Mouse (Mus musculus): ENCODE results near the gene Glis3.
A peak's percentile ranks its signal among the peaks of the same experiment; 100 is the strongest.

Gene Glis3

GRCm38 (mm10) chr19:28305510-28305909, 374.4 kb downstream of the Glis3 start:
- DNase-seq = no peak

GRCm38 (mm10) chr19:28302831-28303242, 377.0 kb downstream of the Glis3 start:
- no peak for DNase-seq

DNA sequence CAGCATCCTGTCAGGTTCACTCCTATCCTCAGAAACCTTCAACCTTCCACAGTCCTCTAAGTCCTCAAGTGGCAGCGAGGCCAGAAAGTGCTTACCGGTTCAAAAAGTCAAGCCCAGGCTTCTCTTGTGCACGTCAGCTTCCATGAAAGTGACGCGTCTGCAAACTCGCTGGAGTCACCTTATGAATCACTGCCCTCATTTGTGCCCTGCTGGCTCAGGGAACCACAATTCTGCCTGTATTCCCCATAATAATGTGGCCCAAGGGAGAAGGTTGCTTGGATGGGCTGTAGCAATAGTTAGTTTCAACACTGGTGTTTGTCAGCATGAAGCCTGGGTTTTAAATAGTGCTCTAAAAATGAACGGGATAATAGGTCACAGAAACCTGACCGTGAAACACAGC, 379.7 kb downstream of the Glis3 start:
- DNase-seq = peak; percentile 4

GRCm38 (mm10) chr19:28299211-28299775, 380.6 kb downstream of the Glis3 start:
- DNase-seq = peak; percentile 61

GRCm38 (mm10) chr19:28298669-28299068, 381.2 kb downstream of the Glis3 start:
- no peak for DNase-seq

DNA sequence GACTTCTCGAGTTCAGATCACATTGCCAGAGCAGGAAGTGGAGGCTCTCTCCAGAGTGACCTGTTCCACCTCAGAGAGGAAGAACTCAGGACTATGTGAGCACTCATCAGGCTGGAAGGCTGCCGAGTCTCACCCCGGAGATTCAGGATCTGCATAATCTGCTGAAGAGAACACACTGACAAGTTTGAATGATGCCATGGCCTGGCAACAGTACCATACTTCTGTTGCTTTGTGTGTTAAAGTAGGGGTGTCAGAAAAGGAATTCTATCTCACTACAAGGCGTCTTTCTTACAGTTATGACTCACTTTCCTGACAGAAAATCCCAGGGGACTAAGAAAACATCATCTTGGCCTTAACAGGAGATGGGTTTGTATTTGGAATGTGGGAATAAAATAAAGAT, 388.3 kb downstream of the Glis3 start:
- DNase-seq = no peak

DNA sequence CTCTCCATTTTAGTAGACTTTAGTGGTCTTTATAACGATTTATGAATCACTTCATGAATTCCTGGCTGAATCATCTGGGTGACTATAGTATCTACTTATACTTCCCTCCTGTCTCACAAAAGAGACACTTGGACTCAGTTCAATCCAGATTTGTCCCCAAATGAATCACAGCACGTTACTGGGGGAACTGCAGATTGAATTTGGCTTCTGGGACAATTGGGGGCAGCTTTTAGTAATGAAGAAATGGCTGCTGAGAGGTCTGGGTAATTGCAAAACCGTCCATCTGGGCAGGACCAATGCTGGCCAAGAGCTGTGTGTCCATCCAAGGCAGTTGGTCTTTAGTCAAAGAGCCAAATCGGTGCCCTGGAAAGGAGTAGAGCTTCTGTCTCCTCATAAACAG, 390.4 kb downstream of the Glis3 start:
- no peak for DNase-seq

DNA sequence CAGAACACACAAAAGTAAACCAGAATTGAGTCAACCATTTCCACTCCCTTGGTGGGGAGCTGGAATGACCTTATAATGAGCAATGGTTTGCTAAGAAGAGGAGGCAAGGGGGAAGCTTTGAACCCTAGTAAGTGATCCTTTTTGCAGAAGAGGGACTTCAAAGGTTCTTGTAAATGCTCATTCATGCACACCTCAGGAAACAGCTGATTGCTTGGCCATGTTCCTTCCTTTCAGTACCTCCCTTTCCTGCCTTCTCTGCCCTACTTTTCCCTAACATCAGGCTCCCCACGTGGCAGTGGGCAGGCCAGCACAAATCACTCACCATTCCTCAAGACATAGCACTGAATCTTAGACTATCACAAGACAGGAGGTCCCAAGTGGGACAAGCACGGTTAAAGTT, 392.4 kb downstream of the Glis3 start:
- DNase-seq = peak; percentile 7

GRCm38 (mm10) chr19:28284098-28284569, 395.7 kb downstream of the Glis3 start:
- no peak for DNase-seq

- DNase-seq = no peak
Measured at GRCm38 (mm10) chr19:28283241-28284097, 396.4 kb downstream of the Glis3 start.

DNA sequence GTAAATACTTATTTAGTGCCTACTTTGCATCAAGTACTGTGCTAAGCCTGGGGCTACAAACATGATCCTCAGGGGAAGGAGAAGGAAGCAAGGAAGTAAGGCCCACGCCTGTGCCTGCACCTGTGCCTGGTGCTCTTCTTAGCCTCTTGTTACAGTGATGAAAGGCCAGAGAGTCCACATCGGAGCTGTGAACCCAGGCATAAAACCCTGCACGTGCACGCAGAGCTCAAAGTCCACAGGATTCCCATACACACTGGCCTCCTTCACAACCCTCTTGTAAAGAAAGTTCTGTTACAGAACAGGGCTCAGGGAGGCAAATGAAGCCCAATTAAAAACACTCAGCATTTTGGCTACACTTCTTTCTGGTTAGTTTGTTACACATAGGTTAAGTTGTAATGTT, 398.5 kb downstream of the Glis3 start:
- peak; percentile 27 for DNase-seq

GRCm38 (mm10) chr19:28277104-28277503, 402.8 kb downstream of the Glis3 start:
- no peak for DNase-seq

- DNase-seq = no peak
Measured at GRCm38 (mm10) chr19:28274501-28274900, 405.4 kb downstream of the Glis3 start.

DNA sequence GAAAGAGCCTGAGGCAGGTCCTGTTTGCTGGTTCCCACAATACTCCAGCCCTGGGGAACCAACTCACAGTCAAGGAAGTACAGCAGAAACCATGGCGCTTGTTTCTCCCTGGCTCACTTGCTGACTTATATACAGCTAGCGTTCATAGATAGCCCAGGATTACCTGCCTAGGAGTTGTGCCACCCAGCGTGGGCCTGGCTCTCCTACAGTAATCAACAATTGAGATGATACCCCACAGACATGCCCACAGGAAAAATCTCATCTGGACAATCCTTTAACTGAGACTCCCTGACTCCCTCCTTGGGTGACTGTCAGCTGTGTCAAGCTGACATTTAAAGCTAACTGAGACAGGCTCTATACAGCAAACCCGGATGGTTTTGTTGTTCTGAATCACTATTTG, 405.9 kb downstream of the Glis3 start:
- no peak for DNase-seq

GRCm38 (mm10) chr19:28266850-28267249, 413.0 kb downstream of the Glis3 start:
- DNase-seq = no peak

DNA sequence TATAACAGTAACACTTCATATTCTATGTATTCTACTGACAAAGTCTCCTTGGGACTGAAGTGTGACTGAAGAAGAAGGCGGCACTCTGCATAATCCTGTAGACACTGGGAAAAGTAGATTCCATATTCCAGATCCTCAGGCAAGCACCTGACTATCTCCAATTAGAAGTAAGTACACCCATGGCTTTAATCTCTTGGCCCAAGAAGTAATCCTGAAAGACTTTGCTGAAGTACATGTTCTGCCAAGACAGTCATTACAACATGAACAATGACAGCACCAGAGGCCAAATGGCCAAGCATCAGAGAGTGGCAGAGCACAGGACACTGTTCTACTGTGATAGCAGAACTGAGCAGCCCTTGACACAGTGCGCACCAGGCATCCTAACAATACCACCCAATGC, 414.1 kb downstream of the Glis3 start:
- no peak for DNase-seq

- no peak for DNase-seq
Measured at GRCm38 (mm10) chr19:28258907-28259675, 420.8 kb downstream of the Glis3 start.

GRCm38 (mm10) chr19:28258480-28258879, 421.4 kb downstream of the Glis3 start:
- DNase-seq = no peak

DNA sequence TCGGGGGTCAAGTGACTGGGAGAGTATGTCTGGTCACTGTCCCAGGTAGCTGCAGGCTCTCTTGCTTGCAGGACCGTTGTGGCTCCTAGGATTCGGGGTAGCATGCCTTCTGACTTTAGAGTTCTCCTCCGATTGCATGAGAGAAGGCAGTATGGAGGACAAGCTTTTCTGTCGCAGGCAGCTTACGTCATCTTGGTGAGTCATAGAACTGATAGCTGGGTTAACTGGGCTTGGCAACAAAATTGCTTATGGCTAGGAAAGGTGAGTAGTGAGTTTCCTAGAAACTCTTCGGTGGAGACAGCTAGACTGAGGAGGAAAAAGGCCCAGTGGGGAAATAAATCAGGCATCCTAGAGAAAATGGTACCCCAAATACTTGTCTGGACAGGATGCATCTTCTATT, 432.5 kb downstream of the Glis3 start:
- no peak for DNase-seq

DNA sequence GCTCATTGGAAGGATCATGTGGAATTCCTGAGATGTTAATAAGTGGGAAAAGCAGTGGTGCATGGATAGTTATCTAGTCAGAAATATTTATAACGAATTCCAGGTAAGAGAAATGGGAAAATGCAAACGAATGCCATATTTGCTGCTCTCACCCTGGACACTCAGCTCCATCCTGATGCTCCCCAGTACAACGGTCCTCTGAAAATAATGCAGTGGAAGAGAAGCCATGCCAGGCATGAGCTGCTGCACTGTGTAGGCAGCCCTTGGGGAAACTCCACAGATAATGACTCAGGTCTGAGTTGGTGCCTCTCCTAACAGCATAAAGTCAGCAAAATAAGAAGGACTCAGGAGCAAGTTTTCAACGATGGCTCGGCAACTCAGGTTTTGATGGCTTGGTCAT, 433.7 kb downstream of the Glis3 start:
- DNase-seq = no peak

GRCm38 (mm10) chr19:28238073-28238472, 441.8 kb downstream of the Glis3 start:
- DNase-seq = no peak

- no peak for DNase-seq
Measured at GRCm38 (mm10) chr19:28237621-28238020, 442.3 kb downstream of the Glis3 start.

DNA sequence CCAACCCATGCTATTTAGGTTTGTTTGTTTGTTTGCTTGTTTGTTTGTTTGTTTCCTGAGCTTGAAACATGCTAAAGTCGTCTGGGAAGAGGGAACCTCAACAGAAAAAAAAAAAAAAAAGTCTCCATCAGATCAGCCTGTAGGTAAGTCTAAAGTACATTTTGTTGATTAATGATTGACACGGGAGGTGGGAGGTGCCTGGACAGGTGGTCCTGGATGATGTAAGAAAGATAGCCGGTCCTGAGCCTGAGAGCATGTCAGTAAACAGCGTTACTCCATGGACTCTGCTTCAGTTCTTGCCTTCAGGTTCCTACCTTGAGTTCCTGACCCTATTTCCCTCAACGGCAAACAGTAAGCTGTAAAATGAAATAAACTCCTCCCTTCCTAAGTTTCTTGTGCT, 444.3 kb downstream of the Glis3 start:
- peak; percentile 54 for DNase-seq

DNA sequence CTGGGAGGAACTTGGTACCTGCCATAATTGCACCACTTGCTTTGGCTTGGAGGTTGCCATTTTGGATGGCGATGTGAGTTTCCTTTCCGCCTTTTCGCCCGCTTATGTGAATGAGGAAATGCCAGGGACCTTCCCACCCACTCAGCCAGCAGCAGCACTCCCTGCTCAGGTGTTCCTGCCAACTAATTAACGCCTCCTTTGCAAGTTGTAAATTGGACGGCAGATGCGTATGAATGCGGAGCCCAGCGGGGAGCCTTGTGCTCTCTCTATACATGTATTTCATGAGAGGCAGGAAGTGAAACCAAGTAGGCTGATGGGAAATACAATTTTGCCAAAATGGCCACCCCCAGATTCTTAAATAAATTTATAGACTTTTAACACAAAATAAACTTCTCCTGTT, 444.8 kb downstream of the Glis3 start:
- DNase-seq = no peak

Measured in kidney, postnatal 14 days (tissue).